Mouse (Mus musculus) cerebellum, adult (tissue): ENCODE measurements around the gene Zbtb43.

Experiments used
- ATAC-seq: cut with Nextera tagmentation; 2 replicates; pipeline ENCODE4 v1.9.2; 2017; ENCODE audit warnings: mild to moderate bottlenecking, moderate library complexity, mixed read lengths; ENCODE audit not compliant: insufficient number of reproducible peaks, low FRiP score, low TSS enrichment

Gene Zbtb43

GRCm38 (mm10) chr2:33455350-33455749 is 13.0 kb downstream of the Zbtb43 start:
- no peak for ATAC-seq

DNA sequence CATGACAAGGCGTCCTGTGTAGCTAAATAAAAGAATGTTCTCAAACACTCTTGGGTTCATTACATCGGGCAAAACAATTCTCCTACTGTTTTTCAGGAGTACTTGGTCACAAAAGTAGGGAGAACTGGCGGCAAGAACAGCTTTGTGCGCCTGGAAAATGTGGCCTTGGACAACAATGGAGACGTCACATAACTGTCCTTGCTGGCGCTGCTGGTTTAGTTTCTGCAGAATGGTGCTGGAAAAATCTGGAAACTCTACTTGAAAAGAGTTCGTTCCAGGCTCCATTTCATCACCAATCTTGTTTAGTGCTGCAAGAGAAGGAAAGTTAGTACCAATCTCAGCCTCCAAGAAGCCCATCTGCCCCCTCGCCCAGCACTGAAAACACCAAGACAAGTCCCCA is 13.5 kb downstream of the Zbtb43 start:
- no peak for ATAC-seq

GRCm38 (mm10) chr2:33453476-33453875 is 14.9 kb downstream of the Zbtb43 start:
- ATAC-seq: no peak

- ATAC-seq: no peak
Measured at GRCm38 (mm10) chr2:33452721-33453120, 15.6 kb downstream of the Zbtb43 start.

GRCm38 (mm10) chr2:33452140-33452539 is 16.2 kb downstream of the Zbtb43 start:
- no peak for ATAC-seq

DNA sequence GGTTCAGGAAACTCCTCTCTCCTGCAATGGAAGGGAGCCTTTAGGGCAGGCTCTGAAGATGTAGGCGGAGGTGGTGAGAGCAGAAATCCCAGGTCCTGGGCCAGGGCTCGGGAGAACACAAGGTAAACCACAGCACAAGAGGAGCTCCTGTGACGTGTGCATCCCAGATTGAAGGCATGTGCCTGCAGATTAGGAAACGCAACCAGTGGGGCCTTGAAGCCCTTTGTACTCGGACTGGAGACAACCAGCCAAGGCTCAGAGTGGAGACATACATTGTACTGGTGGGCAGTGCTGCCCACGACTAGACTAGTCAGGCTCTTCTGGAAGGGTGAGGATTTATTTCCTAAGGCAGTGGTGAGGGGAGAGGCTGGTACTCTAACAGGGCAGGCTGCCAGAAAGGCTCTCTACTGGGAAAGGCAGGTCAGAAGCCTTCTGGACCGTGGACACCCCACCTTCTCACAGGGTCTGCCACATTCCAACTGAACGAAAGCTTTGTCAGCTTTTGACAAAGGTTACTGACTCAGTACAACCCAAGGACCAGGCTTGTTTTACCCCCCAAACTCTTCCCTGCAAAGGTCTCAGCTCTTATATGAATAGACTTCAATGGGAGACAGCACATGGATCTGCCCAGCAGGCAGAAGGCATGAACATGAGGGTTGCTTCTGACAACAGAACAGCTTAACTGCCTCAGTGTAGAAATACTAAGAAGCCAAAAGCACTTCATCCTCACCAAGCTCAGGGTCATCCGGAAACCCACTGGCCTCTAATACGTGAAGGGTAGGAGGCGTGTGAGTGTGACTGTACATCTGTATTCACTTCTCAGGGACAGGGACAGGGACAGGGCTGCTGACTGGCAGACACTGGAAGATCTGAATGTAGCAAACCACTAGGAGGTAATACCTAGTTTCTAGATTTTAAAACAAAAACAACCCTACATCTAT is 17.1 kb downstream of the Zbtb43 start:
- no peak for ATAC-seq

- no peak for ATAC-seq
Measured at GRCm38 (mm10) chr2:33449119-33449873, 19.1 kb downstream of the Zbtb43 start.

GRCm38 (mm10) chr2:33446796-33447195 is 21.6 kb downstream of the Zbtb43 start:
- no peak for ATAC-seq

DNA sequence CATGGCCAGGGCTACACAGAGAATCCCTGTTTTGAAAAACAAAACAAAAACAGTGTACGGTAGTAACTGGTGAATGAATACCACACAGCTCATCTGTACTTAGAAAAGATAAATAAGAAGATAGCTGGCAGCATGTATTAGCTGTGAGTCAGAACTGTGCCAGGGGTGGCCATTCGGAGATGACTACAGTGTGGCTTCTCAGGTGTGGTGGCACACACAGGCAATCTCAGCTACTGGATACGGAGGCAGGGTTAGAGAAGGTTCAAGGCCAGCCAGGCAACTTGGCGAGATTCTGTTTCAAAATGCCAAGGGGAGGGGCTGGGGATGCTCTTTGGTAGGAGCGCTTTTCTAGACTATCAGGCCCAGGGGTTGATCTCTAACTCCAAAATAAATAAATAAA is 22.6 kb downstream of the Zbtb43 start:
- ATAC-seq: no peak

DNA sequence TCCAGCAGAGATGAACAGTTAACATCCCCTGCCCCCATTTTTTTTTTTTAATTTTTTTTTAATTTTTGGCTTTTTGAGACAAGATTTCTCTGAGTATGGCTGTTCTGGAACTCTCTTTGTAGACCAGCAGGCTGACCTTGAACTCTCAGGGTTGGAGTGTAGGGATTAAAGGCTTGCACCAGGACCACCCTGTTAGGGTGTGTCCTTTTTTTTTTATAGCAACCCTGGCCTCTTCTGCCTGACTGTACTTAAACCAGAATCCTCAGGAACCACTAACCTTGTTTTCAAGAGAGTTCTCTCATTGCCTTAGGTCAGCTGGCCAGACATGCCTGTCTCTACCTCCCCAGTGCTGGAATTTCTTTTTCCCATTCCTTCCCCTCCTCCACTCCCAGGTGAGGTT is 23.5 kb downstream of the Zbtb43 start:
- ATAC-seq: no peak

- ATAC-seq: peak; percentile 70; the same call in 1 of the 2 replicates
Measured at GRCm38 (mm10) chr2:33444358-33444757, 24.0 kb downstream of the Zbtb43 start.

DNA sequence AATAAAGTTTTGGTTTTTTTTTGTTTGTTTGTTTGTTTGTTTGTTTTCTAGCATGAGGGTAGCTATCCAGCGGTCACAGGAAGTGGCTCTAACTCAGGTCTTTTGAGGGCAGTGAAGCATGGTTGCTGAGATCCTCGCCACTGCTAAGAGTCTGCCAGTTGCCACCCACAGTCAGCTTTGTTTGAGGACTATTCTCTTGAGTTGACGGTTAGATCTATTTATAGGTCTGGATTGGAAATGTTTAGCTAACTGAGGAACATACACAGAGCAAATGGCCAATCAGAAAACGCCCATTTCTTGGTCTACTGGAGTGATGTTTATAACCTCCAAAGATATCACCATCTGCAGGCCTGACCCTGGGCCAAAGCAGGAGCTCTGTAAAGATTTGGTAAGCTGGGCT is 25.7 kb downstream of the Zbtb43 start:
- ATAC-seq: no peak

- no peak for ATAC-seq
Measured at GRCm38 (mm10) chr2:33440893-33441292, 27.5 kb downstream of the Zbtb43 start.

- ATAC-seq: no peak
Measured at GRCm38 (mm10) chr2:33439980-33440670, 28.2 kb downstream of the Zbtb43 start.

- ATAC-seq: no peak
Measured at GRCm38 (mm10) chr2:33439471-33439881, 28.9 kb downstream of the Zbtb43 start.

- ATAC-seq: no peak
Measured at GRCm38 (mm10) chr2:33438377-33438776, 30.0 kb downstream of the Zbtb43 start.

DNA sequence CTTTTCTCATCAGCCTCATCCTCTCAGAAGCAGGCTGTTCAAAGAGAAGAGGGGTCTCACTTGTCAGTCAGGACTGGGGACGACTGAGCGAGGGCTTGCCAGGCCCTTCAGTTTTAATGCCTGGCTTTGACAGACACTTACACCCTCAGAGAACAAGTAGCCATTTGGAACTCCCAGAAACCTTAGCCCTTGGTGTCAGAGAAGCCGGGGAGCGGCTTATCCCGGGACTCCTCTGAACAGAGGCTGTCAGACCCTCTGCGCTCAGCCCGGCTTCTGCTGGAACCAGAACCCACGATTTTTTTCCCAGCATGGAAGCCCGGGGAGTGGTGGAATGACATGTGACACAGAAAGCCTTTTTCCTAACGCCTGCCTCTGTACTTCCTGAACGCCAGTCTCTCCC is 31.2 kb downstream of the Zbtb43 start:
- ATAC-seq: no peak

GRCm38 (mm10) chr2:33436035-33436580 is 32.3 kb downstream of the Zbtb43 start:
- no peak for ATAC-seq

- ATAC-seq: no peak
Measured at GRCm38 (mm10) chr2:33435036-33435650, 33.2 kb downstream of the Zbtb43 start.

GRCm38 (mm10) chr2:33432877-33433276 is 35.5 kb downstream of the Zbtb43 start:
- ATAC-seq: no peak
